Mouse (Mus musculus) midbrain, postnatal 0 days (tissue): ENCODE data around the gene Blvrb. TPM values are rescaled to one million over a fixed set of nuclear protein-coding genes. Genes with fewer than 3 reads are reported as not detected.

Experiments used
- ATAC-seq: fragments of 200-750 bp; cut with Nextera tagmentation; 2 replicates; pipeline ENCODE4 v1.8.0; 2017; ENCODE audit warnings: moderate number of reproducible peaks, mild to moderate bottlenecking, moderate TSS enrichment, moderate library complexity; ENCODE audit not compliant: low FRiP score
- DNase-seq: peaks from one replicate; pipeline ENCODE4 v3.0.0-alpha.2; 2015; ENCODE audit warnings: low spot score
- H3K27ac ChIP-seq: fragments of 300-500 bp; sonication (generic); 2 replicates; pipeline ENCODE4 v1.5.1; 2014; ENCODE audit warnings: low read depth, mild to moderate bottlenecking, low read length, mixed read lengths
- H3K27me3 ChIP-seq: fragments of 300-500 bp; sonication (generic); 2 replicates; pipeline ENCODE4 v1.6.1; 2014; ENCODE audit warnings: low read length, control low read depth, mixed read lengths; ENCODE audit not compliant: insufficient read depth
- H3K36me3 ChIP-seq: fragments of 300-500 bp; sonication (generic); 2 replicates; pipeline ENCODE4 v1.6.1; 2014; ENCODE audit warnings: low read length, control low read depth, mixed read lengths; ENCODE audit not compliant: insufficient read depth
- H3K4me1 ChIP-seq: fragments of 300-500 bp; sonication (generic); 2 replicates; pipeline ENCODE4 v1.6.1; 2014; ENCODE audit warnings: mild to moderate bottlenecking, control low read depth, antibody characterized with exemption, low read length, mixed read lengths; ENCODE audit not compliant: insufficient read depth
- H3K4me2 ChIP-seq: fragments of 300-500 bp; sonication (generic); 2 replicates; pipeline ENCODE4 v1.6.1; 2014; ENCODE audit warnings: low read depth, mild to moderate bottlenecking, low read length, mixed read lengths; ENCODE audit not compliant: poor library complexity, severe bottlenecking
- H3K4me3 ChIP-seq: fragments of 300-500 bp; sonication (generic); 2 replicates; pipeline ENCODE4 v1.5.1; 2014; ENCODE audit warnings: low read depth, mild to moderate bottlenecking, low read length, moderate library complexity
- H3K9ac ChIP-seq: fragments of 300-500 bp; sonication (generic); replicated peaks from 2 replicates; pipeline ENCODE4 v1.6.1; 2014; ENCODE audit warnings: mild to moderate bottlenecking, low read length, moderate library complexity, mixed read lengths; ENCODE audit not compliant: poor library complexity, severe bottlenecking
- H3K9me3 ChIP-seq: fragments of 300-500 bp; sonication (generic); 2 replicates; pipeline ENCODE4 v1.6.1; 2016; ENCODE audit warnings: low read length, control low read depth
- CTCF ChIP-seq: IDR thresholded peaks from 2 replicates; pipeline ENCODE4 v1.5.1; 2016; ENCODE audit warnings: antibody characterized with exemption, mild to moderate bottlenecking
- WGBS: fragments of 180-500 bp; shearing (Covaris S2); extraction: QIAGEN DNeasy Blood & Tissue Kit; methylation state at CpG from one replicate; pipeline ENCODE4 v1.1.7; 2014; 5-methylcytosine and 5-hydroxymethylcytosine counted together
- polyA plus RNA-seq: library from polyadenylated mRNA; unstranded; fragments of >200 nt; fragmentation: Nextera tagmentation; extraction: Ambion mirVana; gene quantifications from 2 replicates; pipeline ENCODE4 v1.2.1, GENCODE M21; 2015
- total RNA-seq: library from RNA; depleted of rRNA; stranded (reverse); fragments of >200 nt; gene quantifications from 2 replicates; pipeline ENCODE4 v1.2.3, GENCODE M21; 2014

Gene Blvrb
- total and polyA plus RNA-seq, 2 experiments from 2014 or later, result 15.9 to 19.5 TPM

GRCm38 (mm10) chr7:27480927-27481626 is 33.3 kb downstream of the Blvrb start:
- 12% methylated on average over 11 of the region's 11 CpGs for WGBS
- TF ChIP-seq CTCF, result no peak
- Histone ChIP-seq H3K27me3 (no peaks in the 10 kb centered on the region), H3K36me3 (0 out of 2 replicates have a peak, but pooled peaks cover 3% of the 10 kb centered on the region), H3K9ac (peak overlapping the region; percentile 45), H3K4me3 (peak overlapping the region; percentile 29), H3K4me1 (no peaks in the 10 kb centered on the region), H3K27ac (no peak overlapping the region), H3K9me3 (no peaks in the 10 kb centered on the region), H3K4me2 (peak overlapping the region; percentile 65)
- DNase-seq (no peak), ATAC-seq (no peak)

GRCm38 (mm10) chr7:27481627-27481969 is 33.8 kb downstream of the Blvrb start:
- ATAC-seq (peak; percentile 76), DNase-seq (peak; percentile 71)
- Histone ChIP-seq H3K4me3 (peak overlapping the region; percentile 29), H3K9me3 (no peaks in the 10 kb centered on the region), H3K4me2 (peak overlapping the region; percentile 65), H3K4me1 (no peaks in the 10 kb centered on the region), H3K27me3 (no peaks in the 10 kb centered on the region), H3K27ac (no peak overlapping the region), H3K9ac (peak overlapping the region; percentile 45), H3K36me3 (0 out of 2 replicates have a peak, but pooled peaks cover 2% of the 10 kb centered on the region)
- TF ChIP-seq CTCF, result no peak
- WGBS, result 2% methylated on average over 7 of the region's 12 CpGs

DNA sequence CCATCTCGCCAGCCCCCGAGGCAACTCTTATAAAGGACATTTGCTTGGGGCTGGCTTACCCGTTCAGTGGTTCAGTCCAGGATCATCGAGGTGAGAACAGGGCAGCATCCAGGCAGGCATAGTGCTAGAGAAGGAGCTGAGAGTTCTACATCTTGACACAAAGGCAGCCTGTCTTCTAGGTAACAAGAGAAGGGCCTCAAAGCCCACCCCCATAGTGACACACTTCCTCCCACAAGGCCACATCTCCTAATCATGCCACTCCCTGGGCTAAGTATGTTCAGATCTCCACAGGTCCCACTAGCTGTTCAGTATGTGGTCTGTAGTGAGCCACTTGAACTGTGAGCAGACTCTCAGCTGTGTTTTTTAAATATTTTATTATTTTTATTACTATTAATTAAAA is 36.1 kb downstream of the Blvrb start:
- Histone ChIP-seq H3K4me3 (no peak overlapping the region), H3K36me3 (no peaks in the 10 kb centered on the region), H3K27me3 (no peaks in the 10 kb centered on the region), H3K4me2 (no peak overlapping the region), H3K9ac (no peak overlapping the region), H3K4me1 (no peaks in the 10 kb centered on the region), H3K27ac (no peak overlapping the region), H3K9me3 (no peaks in the 10 kb centered on the region)
- ATAC-seq (no peak), DNase-seq (no peak)
- WGBS, result 85% methylated on average over 4 of the region's 4 CpGs
- TF ChIP-seq CTCF, result no peak

- H3K27ac ChIP-seq, result no peak overlapping the region
- H3K4me2 ChIP-seq, result peak overlapping the region; percentile 66
- H3K27me3 ChIP-seq, result no peaks in the 10 kb centered on the region
- no peaks in the 10 kb centered on the region for H3K9me3 ChIP-seq
- no peaks in the 10 kb centered on the region for H3K36me3 ChIP-seq
- ATAC-seq (peak; percentile 2; the same call in 1 of the 2 replicates), DNase-seq (no peak)
- H3K4me1 ChIP-seq, result no peaks in the 10 kb centered on the region
- no peak for TF ChIP-seq CTCF
- 6% methylated on average over 13 of the region's 13 CpGs for WGBS
- peak overlapping the region; percentile 72 for H3K4me3 ChIP-seq
- H3K9ac ChIP-seq, result peak overlapping the region; percentile 46; the same call in 1 of the 2 replicates
Observed at GRCm38 (mm10) chr7:27486102-27486769, 38.5 kb downstream of the Blvrb start.

- Histone ChIP-seq H3K9me3 (no peaks in the 10 kb centered on the region), H3K4me3 (peak within 1 kb of the TSS; percentile 72), H3K27me3 (no peaks in the 10 kb centered on the region), H3K27ac (peak within 1 kb of the TSS; percentile 91), H3K4me1 (no peaks in the 10 kb centered on the region), H3K36me3 (no peaks in the 10 kb centered on the region), H3K9ac (peak within 1 kb of the TSS; percentile 89), H3K4me2 (peak within 1 kb of the TSS; percentile 66)
- ATAC-seq, result peak; percentile 97
- under 1% methylated on average over 65 of the region's 80 CpGs for WGBS
- DNase-seq, result peak; percentile 99
- peak; percentile 60 for TF ChIP-seq CTCF
Observed at GRCm38 (mm10) chr7:27486770-27487697, 39.3 kb downstream of the Blvrb start, which contains the start of gene Sertad1. TSS of gene Sertad1 (plus strand) at chr7:27486910.
